Mouse (Mus musculus): ENCODE results near the gene Ptchd3.

GRCm38 (mm10) chr11:121781831-121782230 lies 48.2 kb upstream of the Ptchd3 start:
- TF ChIP-seq POLR2A (IDR thresholded peaks at IDR 0.05; ENCODE audit: borderline replicate concordance, insufficient read depth, low read length) (no peak), CTCF (IDR thresholded peaks at IDR 0.05; ENCODE audit: borderline replicate concordance, insufficient read depth, low read depth, low read length) (no peak)
